Mouse (Mus musculus) thymus, adult 2 months (tissue): Measurements from ENCODE around the gene Synrg. TPM values are rescaled to one million over a fixed set of nuclear protein-coding genes. Genes with fewer than 3 reads are reported as not detected.

Source experiments
- DNase-seq: peaks from one replicate; pipeline ENCODE4 v3.0.0; 2021
- H3K27ac ChIP-seq: fragments of 200-500 bp; 2 replicates; pipeline ENCODE4 v1.5.1; 2012; ENCODE audit warnings: low read length, control low read depth; ENCODE audit not compliant: control insufficient read depth, insufficient read depth
- H3K27me3 ChIP-seq: fragments of 200-500 bp; 2 replicates; pipeline ENCODE4 v1.6.1; 2012; ENCODE audit warnings: mild to moderate bottlenecking, low read length, moderate library complexity, mixed read lengths; ENCODE audit not compliant: control insufficient read depth, insufficient read depth
- H3K36me3 ChIP-seq: fragments of 200-500 bp; 2 replicates; pipeline ENCODE4 v1.6.1; 2012; ENCODE audit warnings: mild to moderate bottlenecking, low read length, moderate library complexity; ENCODE audit not compliant: control insufficient read depth, insufficient read depth
- H3K4me1 ChIP-seq: fragments of 200-500 bp; replicated peaks from 2 replicates; pipeline ENCODE4 v1.6.1; 2012; ENCODE audit warnings: low read length; ENCODE audit not compliant: control insufficient read depth, insufficient read depth
- H3K4me3 ChIP-seq: fragments of 200-500 bp; 2 replicates; pipeline ENCODE4 v1.5.1; 2012; ENCODE audit warnings: mild to moderate bottlenecking, low read length, control low read depth, moderate library complexity; ENCODE audit not compliant: control insufficient read depth, insufficient read depth
- CTCF ChIP-seq: fragments of 200-500 bp; IDR thresholded peaks from 2 replicates; pipeline ENCODE4 v1.5.1; 2012; ENCODE audit warnings: mild to moderate bottlenecking, control low read depth, low read length, moderate library complexity, borderline replicate concordance; ENCODE audit not compliant: control insufficient read depth, poor library complexity, insufficient read depth; ENCODE audit errors: extremely low read depth
- POLR2A ChIP-seq: fragments of 200-500 bp; IDR thresholded peaks from 2 replicates; pipeline ENCODE4 v1.6.1; 2012; ENCODE audit warnings: mild to moderate bottlenecking, low read length, control low read depth, moderate library complexity; ENCODE audit not compliant: control insufficient read depth, poor library complexity, insufficient read depth; ENCODE audit errors: extremely low read depth
- WGBS: fragments of 180-500 bp; shearing (Covaris S2); methylation state at CpG from one replicate; pipeline ENCODE4 v1.1.7; 2018; 5-methylcytosine and 5-hydroxymethylcytosine counted together
- polyA plus RNA-seq: library from polyadenylated mRNA; depleted of rRNA; stranded (reverse); fragments of >200 nt; gene quantifications from 2 replicates; pipeline ENCODE4 v1.2.3, GENCODE M21; 2012

Gene Synrg
- polyA plus RNA-seq, 1 experiment = 49.9 TPM

- Histone ChIP-seq H3K4me3 (no peak overlapping the region), H3K27me3 (no peaks in the 10 kb centered on the region), H3K27ac (no peak overlapping the region), H3K4me1 (no peaks in the 10 kb centered on the region; the same call in 1 of the 2 replicates), H3K36me3 (no peaks in the 10 kb centered on the region)
- no peak for DNase-seq
- 88% methylated on average over 7 of the region's 7 CpGs for WGBS
- no peak for TF ChIP-seq CTCF
- TF ChIP-seq POLR2A = no peak
These were observed 109.9 kb downstream of the Synrg start for GRCm38 (mm10) chr11:84073816-84074764.

GRCm38 (mm10) chr11:84077008-84077407, 112.8 kb downstream of the Synrg start:
- TF ChIP-seq POLR2A (no peak), CTCF (no peak)
- no peak overlapping the region for H3K4me3 ChIP-seq
- DNase-seq = no peak
- no peaks in the 10 kb centered on the region for H3K36me3 ChIP-seq
- H3K4me1 ChIP-seq = no peaks in the 10 kb centered on the region
- no peak overlapping the region for H3K27ac ChIP-seq
- WGBS = 85% methylated on average over 2 of the region's 2 CpGs
- H3K27me3 ChIP-seq = no peaks in the 10 kb centered on the region

GRCm38 (mm10) chr11:84078601-84079000, 114.4 kb downstream of the Synrg start:
- WGBS = 89% methylated on average over 9 of the region's 9 CpGs
- Histone ChIP-seq H3K4me3 (no peak overlapping the region), H3K27ac (no peak overlapping the region), H3K36me3 (no peaks in the 10 kb centered on the region), H3K4me1 (no peaks in the 10 kb centered on the region), H3K27me3 (no peaks in the 10 kb centered on the region)
- DNase-seq = no peak
- TF ChIP-seq POLR2A = no peak
- no peak for TF ChIP-seq CTCF

- WGBS = 96% methylated on average over 11 of the region's 11 CpGs
- H3K4me3 ChIP-seq = no peak overlapping the region
These were observed 115.1 kb downstream of the Synrg start for GRCm38 (mm10) chr11:84079361-84079760.

GRCm38 (mm10) chr11:84079887-84080286, 115.7 kb downstream of the Synrg start:
- no peaks in the 10 kb centered on the region for H3K27me3 ChIP-seq
- H3K4me3 ChIP-seq = no peak overlapping the region
- H3K4me1 ChIP-seq = no peaks in the 10 kb centered on the region
- H3K36me3 ChIP-seq = no peaks in the 10 kb centered on the region
- 89% methylated on average over 4 of the region's 4 CpGs for WGBS
- TF ChIP-seq CTCF = no peak
- no peak for TF ChIP-seq POLR2A
- DNase-seq = no peak
- H3K27ac ChIP-seq = no peak overlapping the region

More at GRCm38 (mm10) chr11:84079361-84079760, 115.1 kb downstream of the Synrg start:
- TF ChIP-seq POLR2A = no peak
- no peak for TF ChIP-seq CTCF
- DNase-seq = no peak
- no peaks in the 10 kb centered on the region for H3K36me3 ChIP-seq
- no peaks in the 10 kb centered on the region for H3K27me3 ChIP-seq
- H3K27ac ChIP-seq = no peak overlapping the region
- no peaks in the 10 kb centered on the region for H3K4me1 ChIP-seq

- no peak overlapping the region for H3K4me3 ChIP-seq
- TF ChIP-seq CTCF (no peak), POLR2A (no peak)
- no peak overlapping the region for H3K27ac ChIP-seq
- no peaks in the 10 kb centered on the region for H3K36me3 ChIP-seq
- DNase-seq = no peak
- 96% methylated on average over 3 of the region's 3 CpGs for WGBS
- H3K4me1 ChIP-seq = no peaks in the 10 kb centered on the region
- H3K27me3 ChIP-seq = no peaks in the 10 kb centered on the region
These were observed 116.1 kb downstream of the Synrg start for GRCm38 (mm10) chr11:84080327-84080726.

- DNase-seq = no peak
- TF ChIP-seq CTCF (no peak), POLR2A (no peak)
- Histone ChIP-seq H3K4me1 (no peaks in the 10 kb centered on the region), H3K27me3 (no peaks in the 10 kb centered on the region), H3K4me3 (no peak overlapping the region), H3K27ac (no peak overlapping the region), H3K36me3 (no peaks in the 10 kb centered on the region)
- WGBS = 98% methylated on average over 5 of the region's 5 CpGs
These were observed 117.7 kb downstream of the Synrg start for GRCm38 (mm10) chr11:84081901-84082300.
